Mouse (Mus musculus) kidney, embryonic 14.5 days (tissue): Measurements from ENCODE around the gene Ttll1. TPM values are rescaled to one million over a fixed set of nuclear protein-coding genes. Genes with fewer than 3 reads are reported as not detected.

Experiments
- ATAC-seq: fragments of 200-750 bp; cut with Nextera tagmentation; 2 replicates; pipeline ENCODE4 v1.8.0; 2017; ENCODE audit warnings: moderate number of reproducible peaks, mild to moderate bottlenecking, moderate TSS enrichment, moderate library complexity; ENCODE audit not compliant: low FRiP score, low TSS enrichment
- H3K27ac ChIP-seq: fragments of 300-500 bp; sonication (generic); 2 replicates; pipeline ENCODE4 v1.5.1; 2014; ENCODE audit warnings: low read depth, mild to moderate bottlenecking, low read length, moderate library complexity, mixed read lengths
- H3K27me3 ChIP-seq: fragments of 300-500 bp; sonication (generic); 2 replicates; pipeline ENCODE4 v1.6.1; 2014; ENCODE audit warnings: mild to moderate bottlenecking, low read length; ENCODE audit not compliant: control insufficient read depth, insufficient read depth
- H3K36me3 ChIP-seq: fragments of 300-500 bp; sonication (generic); 2 replicates; pipeline ENCODE4 v1.6.1; 2014; ENCODE audit warnings: low read length, mixed read lengths; ENCODE audit not compliant: control insufficient read depth, insufficient read depth
- H3K4me1 ChIP-seq: fragments of 300-500 bp; sonication (generic); 2 replicates; pipeline ENCODE4 v1.6.1; 2014; ENCODE audit warnings: low read length, mixed read lengths; ENCODE audit not compliant: control insufficient read depth, insufficient read depth
- H3K4me2 ChIP-seq: fragments of 300-500 bp; sonication (generic); replicated peaks from 2 replicates; pipeline ENCODE4 v1.6.1; 2014; ENCODE audit warnings: low read depth, mild to moderate bottlenecking, low read length
- H3K4me3 ChIP-seq: fragments of 300-500 bp; sonication (generic); 2 replicates; pipeline ENCODE4 v1.5.1; 2014; ENCODE audit warnings: mild to moderate bottlenecking, low read length
- H3K9ac ChIP-seq: fragments of 300-500 bp; sonication (generic); 2 replicates; pipeline ENCODE4 v1.6.1; 2014; ENCODE audit warnings: low read depth, mild to moderate bottlenecking, low read length, moderate library complexity
- H3K9me3 ChIP-seq: fragments of 300-500 bp; sonication (generic); 2 replicates; pipeline ENCODE4 v1.6.1; 2016; ENCODE audit warnings: low read length; ENCODE audit not compliant: control insufficient read depth
- WGBS: fragments of 180-500 bp; shearing (Covaris S2); extraction: QIAGEN DNeasy Blood & Tissue Kit; methylation state at CpG from one replicate; pipeline ENCODE4 v1.1.7; 2014; 5-methylcytosine and 5-hydroxymethylcytosine counted together
- polyA plus RNA-seq: library from polyadenylated mRNA; unstranded; fragments of >200 nt; fragmentation: Nextera tagmentation; extraction: Ambion mirVana; gene quantifications from 2 replicates; pipeline ENCODE4 v1.2.1, GENCODE M21; 2014

The Ttll1 gene
- polyA plus RNA-seq = 14.8 and 19.8 TPM in 2 replicates

DNA sequence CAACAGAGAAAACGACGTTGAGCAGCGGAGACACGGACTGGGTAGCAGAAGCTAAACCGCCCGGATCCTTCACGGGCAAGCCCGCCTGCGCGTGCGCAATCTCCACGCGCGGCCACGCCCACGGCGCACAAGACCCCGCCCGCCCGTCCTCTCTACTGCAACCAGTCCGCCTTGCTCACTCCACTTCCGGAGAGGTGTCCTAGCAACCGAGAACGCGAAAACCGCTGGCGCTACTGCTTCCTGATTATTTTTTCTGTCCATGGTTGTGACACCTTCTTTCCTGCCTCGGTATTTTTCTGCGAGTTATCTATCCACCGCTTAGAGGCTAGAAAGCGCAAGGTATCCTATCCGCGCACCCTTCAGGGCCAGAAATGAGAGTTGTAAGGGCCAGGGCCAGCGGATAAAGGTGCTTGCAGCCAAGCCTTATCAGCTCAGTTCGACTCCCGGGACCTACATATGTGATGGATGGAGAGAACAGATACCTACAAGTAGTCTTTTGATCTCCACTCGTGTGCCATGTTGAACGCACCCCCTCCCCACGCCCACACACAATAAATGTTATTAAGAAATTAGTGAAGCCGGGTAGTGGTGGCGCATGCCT, at the start of gene Ttll1:
Ttll1 (minus strand) TSS at position 89 of the 601 bp plus-strand sequence.
- Histone ChIP-seq H3K4me3 (peak within 1 kb of the TSS; percentile 64), H3K9ac (peak within 1 kb of the TSS; percentile 62), H3K27ac (peak within 1 kb of the TSS; percentile 17; the same call in 1 of the 2 replicates), H3K27me3 (no peaks in the 10 kb centered on the region), H3K36me3 (no peaks in the 10 kb centered on the region), H3K9me3 (no peaks in the 10 kb centered on the region), H3K4me1 (0 out of 2 replicates have a peak, but pooled peaks cover 5% of the 10 kb centered on the region), H3K4me2 (peak within 1 kb of the TSS; percentile 82)
- 13% methylated on average over 41 of the region's 41 CpGs for WGBS
- ATAC-seq = peak; percentile 95

DNA sequence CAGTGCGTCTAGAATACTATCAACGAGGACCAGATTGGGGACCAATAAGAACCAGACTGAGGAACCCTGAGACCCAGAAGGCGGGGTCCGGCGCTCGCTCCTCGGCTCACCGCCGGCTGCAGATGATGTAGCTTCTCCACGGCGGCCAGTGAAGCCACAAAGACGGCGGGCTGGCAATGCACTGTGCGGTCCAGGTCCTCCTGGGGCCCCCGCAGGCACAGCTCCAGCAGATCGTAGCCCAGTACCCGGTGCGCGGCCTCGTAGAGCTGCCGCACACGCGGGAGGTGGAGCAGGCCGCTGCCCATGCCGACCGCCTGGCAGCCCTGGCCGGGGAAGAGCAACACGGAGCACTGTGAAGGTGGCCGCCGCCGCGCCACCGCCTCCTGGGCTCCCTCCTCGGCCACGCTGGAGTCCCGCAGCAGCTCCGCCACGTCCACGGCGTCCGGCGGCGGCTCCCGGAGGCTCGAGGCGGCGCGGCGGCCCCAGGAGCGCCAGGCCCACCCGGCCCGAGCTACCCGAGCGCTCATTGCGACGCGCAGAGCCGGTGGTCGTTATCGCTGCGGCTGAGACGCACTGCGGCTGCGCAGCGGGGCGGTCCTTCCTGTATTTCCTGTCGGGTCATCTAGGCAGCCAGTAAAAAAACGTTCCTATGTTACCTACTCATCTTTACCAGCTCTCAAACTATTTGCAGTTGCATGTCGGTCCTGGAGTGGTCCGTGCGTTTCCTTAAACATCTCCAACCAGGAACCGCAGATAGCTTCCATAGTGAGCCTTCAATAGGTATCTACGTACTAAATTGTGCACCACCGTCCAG, 44.7 kb upstream of the Ttll1 start:
- H3K27ac ChIP-seq = peak overlapping the region; percentile 84
- under 1% methylated on average over 74 of the region's 74 CpGs for WGBS
- peak overlapping the region; percentile 87 for H3K4me2 ChIP-seq
- peak overlapping the region; percentile 97 for H3K9ac ChIP-seq
- no peaks in the 10 kb centered on the region for H3K27me3 ChIP-seq
- 0 out of 2 replicates have a peak, but pooled peaks cover 4% of the 10 kb centered on the region for H3K9me3 ChIP-seq
- H3K36me3 ChIP-seq = peaks cover 17% of the 10 kb centered on the region; the same call in 1 of the 2 replicates
- peak overlapping the region; percentile 88 for H3K4me3 ChIP-seq
- H3K4me1 ChIP-seq = no peaks in the 10 kb centered on the region
- peak; percentile 88 for ATAC-seq

DNA sequence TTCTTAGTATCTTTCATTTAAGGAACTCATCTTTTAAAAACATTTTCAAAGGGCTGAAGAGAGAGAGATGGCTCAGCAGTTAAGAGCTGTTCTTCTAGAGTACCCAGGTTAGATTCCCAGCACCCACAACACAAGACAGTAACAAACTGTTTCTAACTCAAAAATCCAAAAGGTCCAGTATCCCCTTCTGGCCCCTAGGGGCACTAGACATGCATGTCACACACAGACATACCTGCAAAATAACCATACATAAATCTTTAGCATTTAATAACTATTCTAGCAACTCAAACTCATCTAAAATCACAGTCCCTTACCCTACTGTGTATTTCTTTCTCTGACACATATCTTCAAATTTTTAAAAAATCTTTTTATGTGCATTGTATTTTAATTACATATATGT, 43.1 kb upstream of the Ttll1 start:
- no peak overlapping the region for H3K4me2 ChIP-seq
- H3K9ac ChIP-seq = no peak overlapping the region
- ATAC-seq = no peak
- H3K4me3 ChIP-seq = no peak overlapping the region
- no peaks in the 10 kb centered on the region for H3K4me1 ChIP-seq
- peaks cover 32% of the 10 kb centered on the region for H3K36me3 ChIP-seq
- H3K9me3 ChIP-seq = 0 out of 2 replicates have a peak, but pooled peaks cover 4% of the 10 kb centered on the region
- H3K27ac ChIP-seq = no peak overlapping the region
- H3K27me3 ChIP-seq = no peaks in the 10 kb centered on the region

DNA sequence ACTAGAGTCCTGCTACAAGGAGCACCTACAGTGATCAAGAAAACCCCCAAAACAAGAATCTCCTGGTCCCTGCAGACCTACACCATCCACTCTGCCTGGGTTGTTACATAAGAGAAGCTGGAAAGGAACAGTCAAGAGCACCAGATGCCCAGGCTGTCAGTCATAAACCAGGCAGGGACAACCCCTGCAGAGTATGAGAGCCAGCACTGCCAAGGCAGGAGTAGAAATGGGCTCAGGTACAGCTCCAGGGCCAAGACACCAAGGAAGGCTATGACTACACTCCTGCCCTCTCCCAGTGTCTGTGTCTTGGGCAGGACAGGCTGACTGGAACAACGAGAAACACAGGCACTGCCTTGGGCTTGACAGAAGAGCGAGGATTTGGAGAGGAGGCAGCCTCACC, 39.4 kb upstream of the Ttll1 start:
- Histone ChIP-seq H3K4me3 (no peak overlapping the region), H3K27me3 (no peaks in the 10 kb centered on the region), H3K9ac (no peak overlapping the region), H3K27ac (no peak overlapping the region), H3K4me1 (no peaks in the 10 kb centered on the region), H3K36me3 (peaks cover 69% of the 10 kb centered on the region), H3K4me2 (no peak overlapping the region), H3K9me3 (0 out of 2 replicates have a peak, but pooled peaks cover 4% of the 10 kb centered on the region)
- 94% methylated on average over 2 of the region's 2 CpGs for WGBS
- ATAC-seq = no peak

DNA sequence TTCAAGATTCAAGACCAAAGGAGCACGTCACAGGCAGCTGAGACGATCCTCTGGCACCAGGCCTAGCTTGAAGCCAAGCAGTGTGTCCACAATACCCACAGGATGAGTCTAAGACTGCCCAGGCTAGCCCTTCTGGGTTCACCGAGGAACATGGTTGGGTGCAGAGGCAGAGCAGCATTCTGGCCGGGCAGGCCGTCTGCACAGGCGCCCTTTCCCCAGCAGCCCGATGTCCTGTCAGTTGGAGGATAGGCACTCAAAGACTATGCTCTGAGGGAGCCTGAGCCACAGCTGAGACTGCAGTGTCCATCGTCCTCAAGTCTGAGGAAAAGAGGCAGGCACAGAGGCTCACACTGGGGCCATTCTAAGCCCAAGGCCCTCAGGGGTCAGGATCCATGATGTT, 36.5 kb upstream of the Ttll1 start:
- H3K27ac ChIP-seq = no peak overlapping the region
- ATAC-seq = no peak
- 91% methylated on average over 8 of the region's 8 CpGs for WGBS
- no peaks in the 10 kb centered on the region for H3K4me1 ChIP-seq
- H3K9ac ChIP-seq = no peak overlapping the region
- H3K27me3 ChIP-seq = no peaks in the 10 kb centered on the region
- H3K9me3 ChIP-seq = no peaks in the 10 kb centered on the region
- H3K36me3 ChIP-seq = peaks cover 68% of the 10 kb centered on the region
- no peak overlapping the region for H3K4me2 ChIP-seq
- no peak overlapping the region for H3K4me3 ChIP-seq

DNA sequence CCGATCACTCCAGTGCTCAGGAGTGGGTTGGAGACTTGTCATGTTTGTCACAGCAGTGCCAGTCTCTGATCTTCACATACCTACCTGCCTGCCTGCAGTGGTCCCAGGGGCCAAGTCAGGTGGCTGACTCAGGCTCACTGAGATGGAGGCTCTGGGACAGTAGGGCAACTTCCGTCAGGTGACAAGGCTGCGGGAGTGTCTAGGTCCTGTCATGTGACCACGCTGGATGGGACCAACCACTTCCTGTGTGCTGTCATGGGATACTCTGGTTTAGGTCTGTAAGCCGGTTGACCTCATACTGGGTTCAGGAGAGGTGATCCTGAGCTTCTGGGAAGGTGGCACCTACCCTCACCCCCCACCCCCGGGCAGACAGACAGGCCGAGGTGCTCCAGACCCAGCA, 35.3 kb upstream of the Ttll1 start:
- no peaks in the 10 kb centered on the region for H3K9me3 ChIP-seq
- peaks cover 59% of the 10 kb centered on the region for H3K36me3 ChIP-seq
- WGBS = 90% methylated on average over 7 of the region's 7 CpGs
- no peak overlapping the region for H3K4me3 ChIP-seq
- H3K27ac ChIP-seq = no peak overlapping the region
- H3K4me2 ChIP-seq = no peak overlapping the region
- H3K9ac ChIP-seq = no peak overlapping the region
- H3K27me3 ChIP-seq = no peaks in the 10 kb centered on the region
- H3K4me1 ChIP-seq = no peaks in the 10 kb centered on the region
- ATAC-seq = no peak

DNA sequence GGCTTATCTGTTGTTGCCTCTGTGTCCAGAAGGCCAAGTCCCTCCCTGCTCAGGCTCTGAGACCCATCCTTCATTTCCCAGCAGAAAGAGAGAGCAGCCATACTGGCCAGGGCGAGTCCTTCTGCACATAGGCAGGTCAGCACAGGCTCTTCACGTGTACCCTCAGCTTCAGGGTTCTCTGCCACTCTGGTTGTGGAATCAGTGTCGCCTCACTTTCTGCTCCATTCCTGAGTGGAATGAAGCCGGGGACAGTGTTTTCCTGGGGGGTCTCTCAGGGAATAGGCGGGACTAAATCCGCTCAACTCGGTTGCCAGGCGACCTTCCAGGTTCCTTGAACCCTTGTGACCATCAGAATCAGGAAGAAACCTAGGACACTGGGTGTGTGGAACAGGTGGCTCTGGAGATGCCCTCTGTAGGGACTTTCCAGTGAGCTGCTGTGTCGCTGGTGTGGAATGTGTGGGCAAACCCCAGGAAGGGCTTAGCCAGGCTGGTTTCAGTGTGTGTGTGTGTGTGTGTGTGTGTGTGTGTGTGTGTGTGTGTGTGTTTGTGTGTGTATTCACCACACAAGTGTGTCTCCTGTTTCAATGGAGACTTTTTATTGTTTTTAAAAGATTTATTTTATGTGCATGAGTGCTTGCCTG, 31.1 kb upstream of the Ttll1 start:
- no peak for ATAC-seq
- no peak overlapping the region for H3K9ac ChIP-seq
- no peak overlapping the region for H3K4me3 ChIP-seq
- no peaks in the 10 kb centered on the region for H3K9me3 ChIP-seq
- H3K4me2 ChIP-seq = no peak overlapping the region
- 84% methylated on average over 9 of the region's 9 CpGs for WGBS
- H3K36me3 ChIP-seq = peaks cover 16% of the 10 kb centered on the region
- H3K4me1 ChIP-seq = peaks cover 5% of the 10 kb centered on the region; the same call in 1 of the 2 replicates
- H3K27ac ChIP-seq = no peak overlapping the region
- H3K27me3 ChIP-seq = no peaks in the 10 kb centered on the region

DNA sequence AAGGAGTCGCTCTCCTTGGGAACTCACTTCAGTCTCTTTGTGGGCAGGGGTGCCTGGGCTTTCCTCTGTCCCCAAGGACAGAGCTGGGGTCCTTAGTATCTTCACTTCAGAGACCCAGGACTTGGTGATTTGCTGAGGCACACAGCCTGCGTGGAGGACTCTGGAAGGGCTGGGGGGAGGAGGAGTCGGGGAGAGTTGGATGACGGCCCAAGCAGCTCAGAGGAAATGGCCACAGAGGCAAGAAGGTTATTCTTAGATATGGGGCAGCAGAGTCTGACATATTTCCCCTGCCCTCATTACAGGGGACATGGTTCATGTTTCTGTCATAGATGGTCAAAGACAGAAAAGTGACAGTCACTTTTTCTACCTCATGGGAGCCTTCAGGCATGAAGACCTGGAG, 29.2 kb upstream of the Ttll1 start:
- no peak overlapping the region for H3K4me3 ChIP-seq
- no peak for ATAC-seq
- H3K9me3 ChIP-seq = no peaks in the 10 kb centered on the region
- H3K9ac ChIP-seq = no peak overlapping the region
- H3K27me3 ChIP-seq = no peaks in the 10 kb centered on the region
- H3K4me1 ChIP-seq = peaks cover 5% of the 10 kb centered on the region; the same call in 1 of the 2 replicates
- H3K4me2 ChIP-seq = no peak overlapping the region
- no peak overlapping the region for H3K27ac ChIP-seq
- WGBS = 55% methylated on average over 4 of the region's 4 CpGs
- H3K36me3 ChIP-seq = no peaks in the 10 kb centered on the region; the same call in 1 of the 2 replicates
